Mouse (Mus musculus) stomach, embryonic 15.5 days (tissue): ENCODE measurements around the gene Dapk2. TPM values are rescaled to one million over a fixed set of nuclear protein-coding genes. Genes with fewer than 3 reads are reported as not detected.

Experiments
- ATAC-seq: fragments of 200-750 bp; cut with Nextera tagmentation; 2 replicates; pipeline ENCODE4 v1.8.0; 2017; ENCODE audit warnings: low read depth, moderate number of reproducible peaks, moderate TSS enrichment; ENCODE audit not compliant: insufficient read depth, low FRiP score
- H3K27ac ChIP-seq: fragments of 300-500 bp; sonication (generic); 2 replicates; pipeline ENCODE4 v1.5.1; 2015; ENCODE audit warnings: mild to moderate bottlenecking, inconsistent platforms
- H3K27me3 ChIP-seq: fragments of 300-500 bp; sonication (generic); replicated peaks from 2 replicates; pipeline ENCODE4 v1.6.1; 2015; ENCODE audit warnings: inconsistent platforms
- H3K36me3 ChIP-seq: fragments of 300-500 bp; sonication (generic); 2 replicates; pipeline ENCODE4 v1.6.1; 2015; ENCODE audit warnings: inconsistent platforms
- H3K4me1 ChIP-seq: fragments of 300-500 bp; sonication (generic); 2 replicates; pipeline ENCODE4 v1.6.1; 2015; ENCODE audit warnings: inconsistent platforms
- H3K4me2 ChIP-seq: fragments of 300-500 bp; sonication (generic); 2 replicates; pipeline ENCODE4 v1.6.1; 2015; ENCODE audit warnings: mild to moderate bottlenecking, inconsistent platforms
- H3K4me3 ChIP-seq: fragments of 300-500 bp; sonication (generic); replicated peaks from 2 replicates; pipeline ENCODE4 v1.5.1; 2015; ENCODE audit warnings: inconsistent platforms
- H3K9ac ChIP-seq: fragments of 300-500 bp; sonication (generic); 2 replicates; pipeline ENCODE4 v1.6.1; 2015; ENCODE audit warnings: inconsistent platforms
- H3K9me3 ChIP-seq: fragments of 300-500 bp; sonication (generic); 2 replicates; pipeline ENCODE4 v1.6.1; 2016; ENCODE audit warnings: inconsistent platforms
- WGBS: fragments of 180-500 bp; shearing (Covaris S2); methylation state at CpG from one replicate; pipeline ENCODE4 v1.1.7; 2015; 5-methylcytosine and 5-hydroxymethylcytosine counted together
- polyA plus RNA-seq: library from polyadenylated mRNA; unstranded; fragments of >200 nt; fragmentation: Nextera tagmentation; extraction: Ambion mirVana; gene quantifications from 2 replicates; pipeline ENCODE4 v1.2.1, GENCODE M21; 2015

Dapk2 gene
- polyA plus RNA-seq = 6.8 and 10.1 TPM in 2 replicates

DNA sequence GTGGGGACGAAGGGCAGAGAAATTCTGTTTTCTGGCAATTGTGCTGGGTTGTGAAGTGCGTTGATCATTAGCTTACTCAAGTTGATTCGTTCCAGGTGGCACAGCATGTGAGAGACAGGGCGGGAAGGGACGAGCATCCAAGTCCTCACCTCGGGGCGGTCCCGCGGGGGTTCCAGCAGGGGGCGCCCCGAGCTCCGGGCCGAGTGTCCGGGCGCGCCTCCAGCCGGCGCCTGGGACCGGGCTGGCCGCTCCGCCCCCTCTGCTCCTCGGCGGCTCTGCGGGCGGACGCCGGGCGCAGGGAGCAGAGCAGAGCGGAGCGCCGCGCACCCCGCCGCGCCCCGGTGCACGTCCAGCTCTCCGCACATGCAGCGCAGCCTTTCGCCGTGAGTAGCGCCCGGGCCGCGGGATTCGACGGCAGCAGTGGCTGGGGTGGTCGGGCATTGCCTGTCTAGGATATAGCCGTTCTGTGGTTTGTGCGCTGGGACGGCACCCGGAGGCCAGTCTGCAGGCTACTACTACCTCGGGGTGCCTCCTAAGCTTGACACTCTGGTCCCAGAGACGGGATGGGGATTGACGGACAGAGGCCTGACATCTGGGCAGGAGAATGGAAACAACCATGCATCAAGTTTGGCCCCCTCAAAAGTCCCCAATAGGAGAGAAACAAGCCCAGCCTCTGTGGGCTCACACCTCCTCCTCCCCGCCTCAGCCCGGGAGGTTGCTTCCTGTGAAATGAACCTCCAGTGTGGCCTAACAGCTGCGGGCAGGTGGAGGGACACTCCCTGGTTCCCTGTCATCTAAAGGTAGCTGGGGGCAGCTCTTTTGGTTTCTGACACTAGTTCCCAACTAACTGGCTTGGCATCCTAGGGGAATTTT is at the start of gene Dapk2:
TSS of gene Dapk2 (plus strand) at position 266 of the 873 bp plus-strand sequence.
- peaks cover 3% of the 10 kb centered on the region; the same call in 1 of the 2 replicates for H3K4me1 ChIP-seq
- H3K4me2 ChIP-seq = peak within 1 kb of the TSS; percentile 86
- peak within 1 kb of the TSS; percentile 32; the same call in 1 of the 2 replicates for H3K9ac ChIP-seq
- no peak within 1 kb of the TSS for H3K27ac ChIP-seq
- under 1% methylated on average over 58 of the region's 58 CpGs for WGBS
- peak; percentile 90 for ATAC-seq
- no peaks in the 10 kb centered on the region for H3K9me3 ChIP-seq
- peak within 1 kb of the TSS; percentile 47 for H3K4me3 ChIP-seq
- peaks cover 16% of the 10 kb centered on the region; the same call in 1 of the 2 replicates for H3K27me3 ChIP-seq
- no peaks in the 10 kb centered on the region for H3K36me3 ChIP-seq

DNA sequence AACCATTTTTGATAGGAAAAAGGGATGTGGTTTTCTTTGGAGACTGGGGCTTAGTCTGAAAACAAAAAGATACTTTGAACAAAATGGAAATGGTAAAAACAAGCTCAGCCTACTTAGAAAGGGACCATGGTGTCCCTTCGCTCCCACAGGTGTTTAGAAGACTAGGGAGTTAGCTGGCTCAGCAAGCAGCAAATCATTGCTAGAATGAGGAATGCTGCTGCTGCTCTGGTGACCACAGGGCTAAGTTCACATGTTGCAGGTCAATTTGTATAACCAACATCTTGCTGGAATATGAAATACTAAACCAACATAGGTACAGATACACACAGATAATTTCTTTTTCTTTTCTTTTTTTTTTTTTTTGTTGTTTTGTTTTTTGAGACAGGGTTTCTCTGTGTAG is 48.4 kb upstream of the Dapk2 start:
- no peak for ATAC-seq

DNA sequence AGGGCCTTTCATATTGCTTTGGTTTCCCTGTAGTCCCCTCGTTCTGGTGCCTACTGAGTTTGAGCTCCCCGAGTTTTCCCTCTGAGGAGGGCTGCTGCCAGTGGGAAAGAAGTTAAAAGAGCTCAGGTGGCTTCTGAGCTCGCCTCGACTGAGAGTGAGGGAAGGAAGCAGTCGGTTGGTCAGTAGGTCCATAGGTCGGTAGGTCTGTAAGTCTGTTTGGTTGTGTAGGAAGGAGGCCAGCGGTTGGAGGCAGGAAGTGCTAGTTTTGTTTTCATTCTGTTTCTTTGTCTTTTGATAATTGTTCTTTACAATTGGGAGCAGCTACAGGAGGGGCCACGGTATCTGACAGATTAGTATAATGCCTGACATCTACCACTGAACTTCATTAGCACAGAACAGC is 47.9 kb upstream of the Dapk2 start:
- Histone ChIP-seq H3K9ac (no peak overlapping the region), H3K9me3 (no peaks in the 10 kb centered on the region), H3K27me3 (no peaks in the 10 kb centered on the region), H3K4me3 (no peak overlapping the region), H3K4me2 (no peak overlapping the region), H3K27ac (no peak overlapping the region), H3K36me3 (0 out of 2 replicates have a peak, but pooled peaks cover 9% of the 10 kb centered on the region), H3K4me1 (no peaks in the 10 kb centered on the region)
- 68% methylated on average over 8 of the region's 8 CpGs for WGBS
- ATAC-seq = no peak

More for the DNA sequence above, 48.4 kb upstream of the Dapk2 start:
- peaks cover 15% of the 10 kb centered on the region; the same call in 1 of the 2 replicates for H3K36me3 ChIP-seq
- H3K9me3 ChIP-seq = no peaks in the 10 kb centered on the region
- no peak overlapping the region for H3K27ac ChIP-seq
- no peaks in the 10 kb centered on the region for H3K4me1 ChIP-seq
- no peak overlapping the region for H3K9ac ChIP-seq
- WGBS = 100% methylated on average over 1 of the region's 1 CpGs
- no peaks in the 10 kb centered on the region for H3K27me3 ChIP-seq
- no peak overlapping the region for H3K4me2 ChIP-seq
- no peak overlapping the region for H3K4me3 ChIP-seq

DNA sequence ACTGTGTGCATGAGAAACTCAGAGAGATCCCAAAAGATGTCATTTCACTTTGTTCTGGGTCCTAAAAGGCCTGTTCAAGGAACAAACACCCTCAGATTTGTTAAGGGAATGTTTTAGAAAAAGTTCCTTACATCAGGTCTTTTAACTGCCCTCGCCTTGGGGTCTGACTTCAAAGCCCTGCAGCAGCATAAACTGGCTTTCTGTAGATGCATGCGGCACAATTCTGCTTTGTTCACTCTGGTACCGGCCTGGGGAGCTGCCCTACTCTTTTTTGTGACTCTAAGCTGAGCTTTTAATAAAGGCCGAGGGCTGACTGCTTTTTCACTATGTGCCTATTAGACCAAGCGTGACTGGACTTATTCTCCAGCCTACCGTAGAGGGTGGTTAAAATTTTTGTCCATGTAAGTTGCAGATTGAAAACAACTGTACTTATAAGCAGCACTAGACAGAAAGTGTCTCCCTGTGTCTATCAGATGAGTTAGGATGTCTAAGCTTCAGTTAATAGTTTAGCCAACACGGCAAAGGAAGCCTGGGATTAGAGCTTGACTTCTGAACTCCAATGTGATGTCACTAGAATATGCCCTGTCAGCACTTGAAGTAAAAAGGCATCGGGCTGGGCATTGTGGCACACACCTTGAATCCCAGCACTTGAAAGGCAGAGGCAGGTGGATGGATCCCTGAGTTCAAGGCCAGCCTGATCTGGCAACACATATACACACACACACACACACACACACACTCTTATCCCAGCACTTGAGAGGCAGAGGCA is 47.2 kb upstream of the Dapk2 start:
- 0 out of 2 replicates have a peak, but pooled peaks cover 9% of the 10 kb centered on the region for H3K36me3 ChIP-seq
- WGBS = 80% methylated on average over 8 of the region's 8 CpGs

DNA sequence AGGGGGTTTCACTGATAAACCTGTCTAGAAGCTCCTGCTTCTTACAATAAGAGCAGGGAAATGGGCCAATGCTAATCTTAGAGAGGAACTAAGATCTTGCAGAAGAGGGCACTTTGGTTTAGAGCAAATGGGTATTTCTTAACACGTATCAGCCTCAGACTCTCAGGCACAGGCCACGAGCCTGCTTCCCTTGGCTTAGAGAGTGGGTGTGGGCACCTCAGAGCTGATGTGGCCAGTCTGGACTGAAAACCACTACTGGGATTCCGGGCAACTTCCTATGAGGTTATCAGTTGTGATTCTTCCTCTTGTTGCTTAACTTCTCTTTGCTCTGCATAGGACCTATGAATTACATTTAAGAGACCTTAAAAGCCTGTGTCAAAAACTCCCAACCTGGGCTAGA is 43.7 kb upstream of the Dapk2 start:
- no peaks in the 10 kb centered on the region for H3K27me3 ChIP-seq
- no peak overlapping the region for H3K4me3 ChIP-seq
- H3K36me3 ChIP-seq = 0 out of 2 replicates have a peak, but pooled peaks cover 6% of the 10 kb centered on the region
- H3K9me3 ChIP-seq = no peaks in the 10 kb centered on the region
- no peaks in the 10 kb centered on the region for H3K4me1 ChIP-seq
- H3K27ac ChIP-seq = no peak overlapping the region
- no peak overlapping the region for H3K9ac ChIP-seq
- H3K4me2 ChIP-seq = no peak overlapping the region
- 87% methylated on average over 3 of the region's 3 CpGs for WGBS
- ATAC-seq = no peak

More for the DNA sequence above, 47.2 kb upstream of the Dapk2 start:
- no peak overlapping the region for H3K4me3 ChIP-seq
- no peak overlapping the region for H3K9ac ChIP-seq
- H3K4me1 ChIP-seq = no peaks in the 10 kb centered on the region
- H3K9me3 ChIP-seq = no peaks in the 10 kb centered on the region
- no peak overlapping the region for H3K27ac ChIP-seq
- no peak overlapping the region for H3K4me2 ChIP-seq
- no peaks in the 10 kb centered on the region for H3K27me3 ChIP-seq
- ATAC-seq = no peak

DNA sequence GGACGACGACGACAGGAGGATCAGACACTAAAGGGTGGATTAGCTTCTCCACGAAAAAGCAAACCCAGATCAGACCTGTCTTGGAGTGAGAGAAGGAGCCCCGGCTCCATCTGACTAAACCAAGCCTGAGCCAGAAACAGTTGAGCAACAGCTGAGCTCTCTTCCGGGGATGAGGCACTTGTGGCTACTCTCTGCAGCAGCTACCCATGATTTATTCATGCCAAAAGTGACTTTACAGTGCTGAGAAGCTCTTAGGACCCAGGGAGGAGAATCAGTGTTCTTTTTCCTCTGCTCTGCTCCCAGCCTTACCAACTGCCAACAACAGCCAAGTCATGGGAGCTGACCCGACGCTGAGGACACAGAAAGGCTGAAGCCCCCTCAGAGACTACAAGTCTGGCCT is 41.1 kb upstream of the Dapk2 start:
- H3K27me3 ChIP-seq = no peaks in the 10 kb centered on the region
- ATAC-seq = no peak
- H3K9me3 ChIP-seq = no peaks in the 10 kb centered on the region
- H3K4me2 ChIP-seq = no peak overlapping the region
- H3K9ac ChIP-seq = no peak overlapping the region
- whole genome bisulfite sequencing = 55% methylated on average over 8 of the region's 8 CpGs
- 0 out of 2 replicates have a peak, but pooled peaks cover 3% of the 10 kb centered on the region for H3K36me3 ChIP-seq
- no peak overlapping the region for H3K4me3 ChIP-seq
- no peaks in the 10 kb centered on the region for H3K4me1 ChIP-seq
- no peak overlapping the region for H3K27ac ChIP-seq

DNA sequence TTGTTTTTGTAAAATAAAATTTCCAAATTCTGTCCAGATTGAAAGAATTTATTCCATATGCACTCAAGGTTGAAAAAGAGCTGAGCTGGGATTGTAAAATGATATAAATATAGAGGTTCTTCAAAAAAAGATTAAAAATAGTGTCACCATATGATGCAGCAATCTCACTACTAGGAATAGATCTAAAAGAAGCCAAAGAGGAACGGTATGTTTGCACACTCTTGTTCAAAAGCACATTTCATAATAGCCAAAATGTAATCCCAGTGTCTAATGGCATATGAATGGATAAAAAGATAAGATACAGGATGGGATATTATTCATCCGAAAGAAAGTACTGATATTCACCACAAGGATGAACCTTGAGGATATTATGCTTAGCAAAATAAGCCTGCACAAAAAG is 38.5 kb upstream of the Dapk2 start:
- Histone ChIP-seq H3K9me3 (no peaks in the 10 kb centered on the region), H3K27me3 (no peaks in the 10 kb centered on the region), H3K4me2 (no peak overlapping the region), H3K4me3 (no peak overlapping the region), H3K9ac (no peak overlapping the region), H3K4me1 (no peaks in the 10 kb centered on the region), H3K36me3 (no peaks in the 10 kb centered on the region), H3K27ac (no peak overlapping the region)
- ATAC-seq = no peak
- WGBS = 81% methylated on average over 2 of the region's 2 CpGs

DNA sequence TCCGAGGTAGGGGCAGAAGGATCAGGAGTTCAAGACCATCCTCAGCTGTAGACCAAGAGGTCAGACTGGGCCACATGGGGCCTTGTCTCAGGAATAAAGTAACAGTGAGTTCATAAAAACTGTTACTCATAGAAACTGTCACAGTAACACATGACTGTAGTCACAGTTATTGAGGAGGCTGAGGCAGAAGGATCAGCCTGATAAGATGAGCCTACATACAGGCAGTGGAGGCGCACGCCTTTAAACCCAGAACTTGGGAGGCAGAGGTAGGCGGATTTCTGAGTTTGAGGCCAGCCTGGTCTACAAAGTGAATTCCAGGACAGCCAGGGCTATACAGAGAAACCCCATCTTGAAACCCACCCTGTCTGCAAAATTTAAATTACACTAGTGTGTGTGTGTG is 37.9 kb upstream of the Dapk2 start:
- Histone ChIP-seq H3K4me3 (no peak overlapping the region), H3K4me1 (no peaks in the 10 kb centered on the region), H3K36me3 (no peaks in the 10 kb centered on the region), H3K9me3 (no peaks in the 10 kb centered on the region), H3K4me2 (no peak overlapping the region), H3K27me3 (no peaks in the 10 kb centered on the region), H3K9ac (no peak overlapping the region), H3K27ac (no peak overlapping the region)
- no peak for ATAC-seq
- WGBS = 92% methylated on average over 4 of the region's 4 CpGs

DNA sequence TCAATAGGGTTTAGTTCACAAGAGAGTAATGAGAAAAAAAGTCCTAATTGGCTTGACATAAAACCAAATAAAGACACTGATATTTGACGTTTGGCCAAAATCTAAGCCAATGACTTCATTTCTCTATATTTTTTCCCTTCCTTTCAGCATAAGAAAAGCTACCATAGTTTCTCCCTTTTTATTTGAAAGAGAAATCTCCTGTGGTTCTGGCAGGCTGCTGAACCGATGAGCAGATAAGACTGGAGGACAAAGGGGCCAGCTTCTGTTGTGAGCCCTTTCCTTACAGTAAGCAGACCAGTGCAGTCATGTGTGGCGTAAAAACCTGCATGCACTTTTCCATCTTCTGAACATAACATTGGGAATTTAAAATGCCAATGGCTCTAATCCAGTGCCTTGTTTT is 37.1 kb upstream of the Dapk2 start:
- Histone ChIP-seq H3K27me3 (no peaks in the 10 kb centered on the region), H3K4me2 (no peak overlapping the region), H3K4me3 (no peak overlapping the region), H3K9ac (no peak overlapping the region), H3K27ac (no peak overlapping the region), H3K36me3 (no peaks in the 10 kb centered on the region), H3K4me1 (peaks cover 5% of the 10 kb centered on the region; the same call in 1 of the 2 replicates), H3K9me3 (no peaks in the 10 kb centered on the region)
- 74% methylated on average over 3 of the region's 3 CpGs for WGBS
- ATAC-seq = no peak

DNA sequence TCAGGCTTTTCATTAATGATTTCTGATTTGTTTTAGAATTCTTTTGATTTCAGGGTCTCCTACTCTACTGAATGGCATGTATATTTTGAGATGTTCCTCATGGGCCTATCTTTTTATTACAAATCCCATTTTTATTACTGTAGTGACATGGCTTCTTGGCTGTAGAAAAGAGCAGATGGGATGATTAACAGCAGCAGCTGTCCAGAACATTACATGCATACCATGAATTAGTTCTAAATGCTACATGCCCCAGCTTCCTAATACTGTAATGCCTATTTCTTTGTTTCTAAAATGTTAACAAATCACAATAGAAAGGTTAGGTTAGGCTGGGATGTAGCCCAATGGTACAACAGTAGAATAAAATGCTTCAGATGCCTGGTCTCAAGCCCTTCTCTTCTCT is 36.6 kb upstream of the Dapk2 start:
- no peaks in the 10 kb centered on the region for H3K27me3 ChIP-seq
- no peak overlapping the region for H3K4me3 ChIP-seq
- H3K4me1 ChIP-seq = peaks cover 5% of the 10 kb centered on the region; the same call in 1 of the 2 replicates
- ATAC-seq = no peak
- no peaks in the 10 kb centered on the region for H3K36me3 ChIP-seq
- no peak overlapping the region for H3K4me2 ChIP-seq
- no peaks in the 10 kb centered on the region for H3K9me3 ChIP-seq
- H3K27ac ChIP-seq = no peak overlapping the region
- no peak overlapping the region for H3K9ac ChIP-seq

DNA sequence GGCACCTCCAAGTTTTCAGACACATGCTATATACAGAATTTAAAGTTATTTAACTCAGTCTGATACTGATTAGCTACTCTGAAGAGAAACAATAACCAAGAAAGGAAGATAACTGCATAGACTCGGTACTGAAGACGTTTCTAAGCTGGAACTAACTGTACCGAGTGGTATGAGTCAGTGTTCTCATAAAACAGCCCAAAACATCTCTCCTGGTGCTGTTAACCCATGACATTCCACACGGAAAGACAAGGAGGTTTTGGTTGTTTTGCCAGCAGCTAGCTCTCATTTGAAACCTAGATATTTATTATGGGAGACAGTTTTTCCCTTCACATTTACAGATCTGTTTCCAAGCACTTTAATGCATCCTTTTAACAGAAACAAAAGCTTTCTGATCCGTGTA is 34.4 kb upstream of the Dapk2 start:
- WGBS = 5% methylated on average over 5 of the region's 5 CpGs
- no peak for ATAC-seq
- H3K4me1 ChIP-seq = peaks cover 9% of the 10 kb centered on the region; the same call in 1 of the 2 replicates
- H3K9me3 ChIP-seq = no peaks in the 10 kb centered on the region
- peak overlapping the region; percentile 71 for H3K4me3 ChIP-seq
- H3K4me2 ChIP-seq = peak overlapping the region; percentile 79
- H3K36me3 ChIP-seq = no peaks in the 10 kb centered on the region
- H3K27me3 ChIP-seq = no peaks in the 10 kb centered on the region
- peak overlapping the region; percentile 60; the same call in 1 of the 2 replicates for H3K9ac ChIP-seq
- H3K27ac ChIP-seq = no peak overlapping the region

DNA sequence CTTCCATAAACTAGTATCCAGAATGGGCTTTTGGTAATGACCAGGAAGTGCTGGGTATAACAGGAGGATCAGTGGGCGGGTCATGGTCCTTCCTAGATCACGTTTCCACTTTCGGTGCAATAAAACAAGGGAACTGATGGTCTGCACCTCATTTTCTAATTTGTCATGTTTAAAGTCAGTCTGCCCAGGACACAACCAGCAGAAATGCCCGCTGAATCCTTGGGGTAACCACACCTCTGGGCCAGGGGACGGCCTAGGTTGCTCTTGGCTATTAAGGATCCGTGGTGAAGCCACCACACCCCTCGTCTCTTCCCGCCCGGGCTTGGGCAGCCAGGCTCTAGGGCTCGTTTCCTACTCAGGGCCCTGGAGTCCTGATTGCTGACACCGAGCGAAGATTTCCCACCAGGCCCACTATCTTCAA is 33.9 kb upstream of the Dapk2 start:
- Histone ChIP-seq H3K27me3 (no peaks in the 10 kb centered on the region), H3K9me3 (no peaks in the 10 kb centered on the region), H3K9ac (peak overlapping the region; percentile 60), H3K4me2 (peak overlapping the region; percentile 79), H3K36me3 (no peaks in the 10 kb centered on the region), H3K4me3 (peak overlapping the region; percentile 71), H3K4me1 (peaks cover 9% of the 10 kb centered on the region; the same call in 1 of the 2 replicates), H3K27ac (peak overlapping the region; percentile 87)
- no peak for ATAC-seq
- 0% methylated on average over 12 of the region's 12 CpGs for WGBS
